Mouse (Mus musculus) bone marrow, adult 2 months (tissue): ENCODE measurements at regions not wholly inside any gene's neighbourhood (a gene's known extent, or its start where the extent isn't known, plus 50 kb on each side); places are given as distances from the start of the nearest gene placed in this dataset.

ENCODE experiments used
- CTCF ChIP-seq: fragments of 200-500 bp; IDR thresholded peaks from 2 replicates; pipeline ENCODE4 v1.5.1; 2011; ENCODE audit warnings: low read length, control low read depth; ENCODE audit not compliant: control insufficient read depth, insufficient read depth
- POLR2A ChIP-seq: fragments of 200-500 bp; IDR thresholded peaks from 2 replicates; pipeline ENCODE4 v1.6.1; 2011; ENCODE audit warnings: low read depth, mild to moderate bottlenecking, control low read depth, low read length, borderline replicate concordance; ENCODE audit not compliant: control insufficient read depth

GRCm38 (mm10) chr3:148656187-148656586, 334.2 kb downstream of the Adgrl2 start:
- TF ChIP-seq CTCF (no peak), POLR2A (no peak)
